8 mouse cellular contexts compared by ENCODE assay signal in genomic region chr19:24029616-24030510, GRCm38 (mm10). TPM values are rescaled to one million over a fixed set of nuclear protein-coding genes. Genes with fewer than 3 reads are reported as not detected.
DNase-seq lines count a peak whose midpoint lies in the region; ATAC-seq and TF ChIP-seq lines count a peak whose summit lies in the region.

No protein-coding gene starts in this region.

- DNase-seq in cerebellum, adult 9-10 months = no peak
- DNase-seq in gastrocnemius, adult 2 months = peak; percentile 75
- DNase-seq in intestine, embryonic 14.5 days (ENCODE audit: low spot score) = peak; percentile 55
- no peak for DNase-seq in spleen, postnatal 4 days (ENCODE audit: low spot score in 2 of 2)

- no peak for TF ChIP-seq POLR2A in bone marrow macrophage, adult 2 months (IDR thresholded peaks at IDR 0.05; ENCODE audit: borderline replicate concordance, low read depth, low read length)

- H3K27ac ChIP-seq in bone marrow macrophage, adult 2 months (ENCODE audit: insufficient read depth, low read depth, low read length) = no peak overlapping the region
- peak overlapping the region; percentile 89 for H3K27ac ChIP-seq in gastrocnemius, adult 2 months
- no peak overlapping the region for H3K27ac ChIP-seq in intestine, embryonic 14.5 days (ENCODE audit: low read depth)
- no peak overlapping the region for H3K27ac ChIP-seq in liver, embryonic 16.5 days (ENCODE audit: low read length)
- no peak overlapping the region for H3K27ac ChIP-seq in stomach, embryonic 15.5 days

- peaks cover 46% of the 10 kb centered on the region for H3K27me3 ChIP-seq in intestine, embryonic 14.5 days (replicated peaks; ENCODE audit: control insufficient read depth, insufficient read depth, low read length)
- peaks cover 42% of the 10 kb centered on the region for H3K27me3 ChIP-seq in liver, embryonic 16.5 days (ENCODE audit: control insufficient read depth, insufficient read depth, low read depth, low read length)
- H3K27me3 ChIP-seq in stomach, embryonic 15.5 days (replicated peaks) = peaks cover 22% of the 10 kb centered on the region

- H3K9ac ChIP-seq in intestine, embryonic 14.5 days (ENCODE audit: low read length) = no peak overlapping the region; the same call in 1 of the 2 replicates
- H3K9ac ChIP-seq in liver, embryonic 16.5 days (ENCODE audit: low read depth, low read length) = no peak overlapping the region
- H3K9ac ChIP-seq in stomach, embryonic 15.5 days = peak overlapping the region; percentile 29

- intact Hi-C loops in gastrocnemius, adult 2 months (cut with DNase I) = loop anchor here (2.0 kb wide), 1 partner anchor 57 kb away; no protein-coding TSS in a partner anchor

- H3K4me1 ChIP-seq in bone marrow macrophage, adult 2 months (ENCODE audit: control insufficient read depth, insufficient read depth, low read length) = peaks cover 8% of the 10 kb centered on the region
- H3K4me1 ChIP-seq in intestine, embryonic 14.5 days (replicated peaks; ENCODE audit: control insufficient read depth, insufficient read depth, low read length) = 0 out of 2 replicates have a peak, but pooled peaks cover 3% of the 10 kb centered on the region
- no peaks in the 10 kb centered on the region for H3K4me1 ChIP-seq in liver, embryonic 16.5 days (ENCODE audit: control insufficient read depth, low read depth, low read length)
- peaks cover 8% of the 10 kb centered on the region; the same call in 1 of the 2 replicates for H3K4me1 ChIP-seq in stomach, embryonic 15.5 days

- H3K36me3 ChIP-seq in intestine, embryonic 14.5 days (ENCODE audit: control insufficient read depth, insufficient read depth, low read length) = no peaks in the 10 kb centered on the region
- no peaks in the 10 kb centered on the region for H3K36me3 ChIP-seq in liver, embryonic 16.5 days (ENCODE audit: control insufficient read depth, insufficient read depth)
- no peaks in the 10 kb centered on the region for H3K36me3 ChIP-seq in stomach, embryonic 15.5 days

- peak overlapping the region; percentile 86 for H3K4me2 ChIP-seq in intestine, embryonic 14.5 days (ENCODE audit: low read length)
- peak overlapping the region; percentile 60 for H3K4me2 ChIP-seq in liver, embryonic 16.5 days (ENCODE audit: low read depth, low read length)
- H3K4me2 ChIP-seq in stomach, embryonic 15.5 days = peak overlapping the region; percentile 96

- WGBS in intestine, embryonic 14.5 days = 14% methylated on average over 20 of the region's 20 CpGs
- 13% methylated on average over 20 of the region's 20 CpGs for whole genome bisulfite sequencing in liver, embryonic 16.5 days (ENCODE audit: insufficient replicate concordance)
- 18% methylated on average over 20 of the region's 20 CpGs for WGBS in stomach, embryonic 15.5 days

- H3K4me3 ChIP-seq in bone marrow macrophage, adult 2 months (ENCODE audit: insufficient read depth, low read length) = peak overlapping the region; percentile 79
- peak overlapping the region; percentile 91 for H3K4me3 ChIP-seq in gastrocnemius, adult 2 months
- peak overlapping the region; percentile 65 for H3K4me3 ChIP-seq in intestine, embryonic 14.5 days (ENCODE audit: low read depth, low read length)
- H3K4me3 ChIP-seq in liver, embryonic 16.5 days (ENCODE audit: low read depth, low read length) = peak overlapping the region; percentile 55
- H3K4me3 ChIP-seq in stomach, embryonic 15.5 days (replicated peaks) = peak overlapping the region; percentile 56

- H3K9me3 ChIP-seq in intestine, embryonic 14.5 days (ENCODE audit: control insufficient read depth, low read length) = no peaks in the 10 kb centered on the region
- no peaks in the 10 kb centered on the region for H3K9me3 ChIP-seq in liver, embryonic 16.5 days (replicated peaks; ENCODE audit: control insufficient read depth, low read length)
- no peaks in the 10 kb centered on the region for H3K9me3 ChIP-seq in stomach, embryonic 15.5 days

- TF ChIP-seq CTCF in bone marrow macrophage, adult 2 months (IDR thresholded peaks at IDR 0.05; ENCODE audit: low read depth, low read length) = no peak
- TF ChIP-seq CTCF in gastrocnemius, adult 2 months (IDR thresholded peaks at IDR 0.05) = no peak

- ATAC-seq in cerebellum, adult (ENCODE audit: insufficient number of reproducible peaks, low FRiP score, low TSS enrichment) = peak; percentile 20; the same call in 1 of the 2 replicates
- no peak for ATAC-seq in intestine, embryonic 14.5 days (replicated peaks; ENCODE audit: low FRiP score, low TSS enrichment, low read depth)
- no peak for ATAC-seq in liver, embryonic 16.5 days (ENCODE audit: low read depth)
- no peak for ATAC-seq in stomach, embryonic 15.5 days (ENCODE audit: insufficient read depth, low FRiP score, low read depth)

RNA-seq across cellular contexts. Expression of gene Fam189a2, which starts 1.0 kb away (rescaled TPM):
- polyA plus RNA-seq in bone marrow macrophage, adult 2 months (2012; ENCODE audit: insufficient read depth, insufficient read length, missing spikeins) = not detected in 2 replicates
- 10 to 100 TPM; 17.5 to 24.8 TPM for total RNA-seq in gastrocnemius, adult 2 months (2021)
- polyA plus RNA-seq in intestine, embryonic 14.5 days (2014; fragmentation: Nextera tagmentation; extraction: Ambion mirVana) = 1.1 and 1.4 TPM in 2 replicates
- 0.06 and 0.08 TPM in 2 replicates for polyA plus RNA-seq in liver, embryonic 16.5 days (2015; fragmentation: Nextera tagmentation; extraction: Ambion mirVana)
- polyA plus RNA-seq in stomach, embryonic 15.5 days (2015; fragmentation: Nextera tagmentation; extraction: Ambion mirVana) = 0.42 and 0.75 TPM in 2 replicates

Comparison
In these comparisons a context has a peak if more than half of its experiments do, and no peak if none do; other contexts are left out.
1. DNase-seq: peak in gastrocnemius, adult 2 months (single experiment) and intestine, embryonic 14.5 days (single experiment); none in cerebellum, adult 9-10 months (single experiment) and spleen, postnatal 4 days (0 of 2).
2. Peak in every context shown above with its lines, with median percentiles within 50 percentile points of each other: H3K4me3 ChIP-seq and H3K4me2 ChIP-seq.